Mouse (Mus musculus): ENCODE measurements around the gene Cd3eap. TPM values are rescaled to one million over a fixed set of nuclear protein-coding genes. Genes with fewer than 3 reads are reported as not detected.
A peak's percentile ranks its signal among the peaks of the same experiment; 100 is the strongest.

Gene Cd3eap
- polyA plus RNA-seq, 1 experiment from 2014 or later = 16.6 TPM

GRCm38 (mm10) chr7:19338060-19338459 lies 21.2 kb downstream of the Cd3eap start:
- ATAC-seq (no peak), DNase-seq (ENCODE audit: low read depth, low spot score) (no peak)
- no peak for TF ChIP-seq CTCF (IDR thresholded peaks at IDR 0.05)
- CTCF ChIA-PET = interaction anchor here (1.3 to 2.5 kb wide), 4 partner anchors 28 to 43 kb away, joined by 3 to 10 read pairs (median 3); partner anchors contain the start of gene Fosb
- in situ Hi-C loops (cut with MboI; ENCODE audit: low pct_unique_long_range_greater_than_20kb) = no loop called here
- POLR2A ChIA-PET = interaction anchor here (1.1 kb wide), 1 partner anchor 10 kb away, joined by 3 read pairs; no protein-coding TSS in a partner anchor
- H3K27me3 ChIP-seq = no peaks in the 10 kb centered on the region

GRCm38 (mm10) chr7:19337122-19337521 lies 22.2 kb downstream of the Cd3eap start:
- DNase-seq (ENCODE audit: low read depth, low spot score) = no peak

DNA sequence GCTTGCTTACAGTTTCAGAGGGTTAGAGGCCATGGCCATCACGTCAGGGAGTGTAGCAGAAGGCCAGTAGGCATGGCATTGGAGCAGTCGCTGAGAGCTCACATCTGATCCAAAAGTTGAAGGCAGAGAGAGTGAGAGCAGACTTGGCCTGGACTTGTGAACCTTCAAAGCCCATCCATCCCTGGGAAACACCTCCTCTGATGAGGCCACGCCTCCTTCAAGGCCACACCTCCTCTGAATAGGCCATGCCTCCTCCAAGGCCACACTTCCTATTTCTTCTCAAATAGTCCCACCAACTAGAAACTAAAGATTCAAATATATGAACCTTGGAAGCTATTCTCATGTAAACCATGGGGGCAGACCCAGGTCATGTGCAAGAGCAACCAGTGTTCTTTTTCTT lies 23.7 kb downstream of the Cd3eap start:
- ChIA-PET CTCF (interaction anchor here (2.8 kb wide), 1 partner anchor 35 kb away, joined by 16 read pairs; no protein-coding TSS in a partner anchor), POLR2A (no interaction called here)
- ATAC-seq (no peak), DNase-seq (ENCODE audit: low read depth, low spot score) (no peak)
- no peak for TF ChIP-seq CTCF (IDR thresholded peaks at IDR 0.05)
- H3K27me3 ChIP-seq = no peaks in the 10 kb centered on the region
- in situ Hi-C loops (cut with MboI; ENCODE audit: low pct_unique_long_range_greater_than_20kb) = no loop called here

More at GRCm38 (mm10) chr7:19337122-19337521, 22.2 kb downstream of the Cd3eap start:
- ChIA-PET CTCF (interaction anchor here (1.4 to 2.8 kb wide), 2 partner anchors 27 to 37 kb away, joined by 3 to 16 read pairs; partner anchors contain the start of gene Fosb), POLR2A (interaction anchor here (1.1 kb wide), 1 partner anchor 9 kb away, joined by 3 read pairs; no protein-coding TSS in a partner anchor)
- no peaks in the 10 kb centered on the region for H3K27me3 ChIP-seq
- no peak for ATAC-seq
- TF ChIP-seq CTCF (IDR thresholded peaks at IDR 0.05) = no peak
- in situ Hi-C loops (cut with MboI; ENCODE audit: low pct_unique_long_range_greater_than_20kb) = no loop called here

DNA sequence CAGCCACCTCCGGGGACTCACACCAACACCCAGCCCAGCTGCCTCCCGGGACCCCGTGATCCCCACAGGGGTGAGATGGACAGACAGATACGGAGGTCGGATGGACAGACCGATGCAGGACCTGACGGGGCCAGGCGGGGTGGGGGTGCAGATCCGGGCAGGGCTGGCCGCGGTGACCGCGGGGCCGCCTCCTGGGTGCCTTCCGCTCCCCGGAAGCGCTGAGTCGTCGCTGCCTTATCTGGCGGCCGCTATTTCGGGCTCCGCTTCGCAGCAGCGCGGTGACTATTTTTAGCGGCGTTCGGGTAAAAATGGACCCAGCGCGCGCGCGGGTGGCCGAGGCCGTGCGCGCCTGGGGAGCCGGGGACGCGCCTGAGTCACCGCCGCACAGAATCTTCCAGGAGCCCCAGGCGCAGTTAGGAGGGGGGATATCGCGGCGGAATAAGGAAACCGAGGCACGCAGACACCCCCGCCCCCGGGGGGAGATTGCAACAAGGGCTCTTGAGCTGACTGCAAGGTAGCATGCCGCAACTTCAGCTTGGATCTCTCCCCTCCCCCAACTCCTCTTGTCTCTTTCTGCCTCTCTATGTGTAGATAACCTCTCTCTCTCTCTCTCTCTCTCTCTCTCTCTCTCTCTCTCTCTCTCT lies 26.5 kb downstream of the Cd3eap start:
- in situ Hi-C loops (cut with MboI; ENCODE audit: low pct_unique_long_range_greater_than_20kb) = no loop called here
- H3K27me3 ChIP-seq = no peaks in the 10 kb centered on the region
- no peak for TF ChIP-seq CTCF (IDR thresholded peaks at IDR 0.05)
- no peak for DNase-seq (ENCODE audit: low read depth, low spot score)
- peak; percentile 40 for ATAC-seq
- CTCF ChIA-PET = no interaction called here
- POLR2A ChIA-PET = interaction anchor here (0.8 kb wide), 1 partner anchor 29 kb away, joined by 3 read pairs; no protein-coding TSS in a partner anchor

DNA sequence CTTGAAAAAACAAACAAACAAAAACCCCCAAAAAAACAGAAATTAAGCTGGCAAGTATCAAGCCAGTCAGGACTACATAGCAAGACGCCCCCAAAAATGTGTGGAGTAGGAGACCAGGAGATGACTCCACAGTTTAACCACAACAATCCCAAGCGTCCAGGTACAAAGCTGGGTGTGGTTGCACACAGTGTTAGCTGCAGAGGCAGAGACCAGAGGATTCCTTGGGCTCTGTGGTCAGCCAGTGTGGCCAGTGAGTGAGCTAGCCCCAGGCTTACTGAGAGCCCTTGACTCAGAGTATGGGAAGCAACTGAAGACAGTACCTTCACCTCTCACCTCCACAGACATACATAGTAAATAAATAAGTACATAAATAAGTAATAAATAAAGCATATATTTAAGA lies 27.4 kb downstream of the Cd3eap start:
- H3K27me3 ChIP-seq = no peaks in the 10 kb centered on the region
- TF ChIP-seq CTCF (IDR thresholded peaks at IDR 0.05) = no peak
- DNase-seq (ENCODE audit: low read depth, low spot score) = no peak
- in situ Hi-C loops (cut with MboI; ENCODE audit: low pct_unique_long_range_greater_than_20kb) = no loop called here
- ChIA-PET CTCF (no interaction called here), POLR2A (no interaction called here)
- no peak for ATAC-seq

DNA sequence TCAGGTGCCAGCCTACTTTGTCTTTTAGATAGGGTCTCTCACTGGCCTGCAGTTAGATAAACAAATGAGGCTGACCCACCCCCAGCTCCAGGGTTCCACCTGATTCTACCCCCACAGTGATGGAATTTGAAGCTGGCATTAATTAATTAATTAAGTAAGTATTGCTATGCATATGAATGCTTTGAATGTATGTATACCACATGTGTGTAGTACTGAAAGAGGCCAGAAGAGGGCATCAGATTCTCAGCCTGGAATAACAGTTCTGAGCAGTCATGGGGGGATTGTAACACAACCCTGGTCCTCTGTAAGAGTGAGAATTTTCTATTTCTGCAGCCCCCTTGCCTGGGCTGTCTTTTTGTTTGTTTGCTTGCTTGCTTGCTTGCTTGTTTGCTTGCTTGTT lies 30.9 kb downstream of the Cd3eap start:
- H3K27me3 ChIP-seq = no peaks in the 10 kb centered on the region
- ChIA-PET CTCF (interaction anchor here (1.1 to 1.5 kb wide), 2 partner anchors 14 to 24 kb away, joined by 3 to 4 read pairs; no protein-coding TSS in a partner anchor), POLR2A (interaction anchor here (0.7 to 1.3 kb wide), 3 partner anchors 9 to 20 kb away, joined by 3 to 4 read pairs (median 4); no protein-coding TSS in a partner anchor)
- no peak for TF ChIP-seq CTCF (IDR thresholded peaks at IDR 0.05)
- ATAC-seq (no peak), DNase-seq (ENCODE audit: low read depth, low spot score) (no peak)
- in situ Hi-C loops (cut with MboI; ENCODE audit: low pct_unique_long_range_greater_than_20kb) = no loop called here

DNA sequence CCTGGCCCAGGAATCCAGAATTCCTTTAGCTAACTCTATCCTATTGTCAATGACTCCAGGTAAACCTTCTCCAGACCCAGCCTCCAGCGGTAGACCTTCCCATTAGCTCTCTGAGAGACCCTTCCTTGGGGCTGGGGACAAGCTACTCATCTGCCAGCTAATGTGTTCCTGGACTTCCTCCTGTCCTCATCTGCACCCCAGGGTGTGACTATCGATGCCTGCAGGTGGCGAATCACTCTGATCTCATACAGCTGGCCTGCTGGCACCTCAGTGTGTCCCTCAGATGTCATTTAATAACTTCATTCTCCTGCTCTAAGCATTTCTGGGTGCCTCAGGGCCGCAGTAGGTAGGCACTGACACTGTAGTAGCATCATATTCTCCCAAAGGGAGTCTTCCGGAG lies 31.5 kb downstream of the Cd3eap start:
- TF ChIP-seq CTCF (IDR thresholded peaks at IDR 0.05) = no peak
- no peak for DNase-seq (ENCODE audit: low read depth, low spot score)
- ATAC-seq = no peak
- H3K27me3 ChIP-seq = no peaks in the 10 kb centered on the region
- in situ Hi-C loops (cut with MboI; ENCODE audit: low pct_unique_long_range_greater_than_20kb) = no loop called here
- POLR2A ChIA-PET = interaction anchor here (1.1 to 1.3 kb wide), 2 partner anchors 10 to 19 kb away, joined by 3 to 4 read pairs; no protein-coding TSS in a partner anchor
- CTCF ChIA-PET = interaction anchor here (1.1 to 1.5 kb wide), 3 partner anchors 14 to 24 kb away, joined by 3 to 4 read pairs (median 4); partner anchors contain the start of gene Fosb

DNA sequence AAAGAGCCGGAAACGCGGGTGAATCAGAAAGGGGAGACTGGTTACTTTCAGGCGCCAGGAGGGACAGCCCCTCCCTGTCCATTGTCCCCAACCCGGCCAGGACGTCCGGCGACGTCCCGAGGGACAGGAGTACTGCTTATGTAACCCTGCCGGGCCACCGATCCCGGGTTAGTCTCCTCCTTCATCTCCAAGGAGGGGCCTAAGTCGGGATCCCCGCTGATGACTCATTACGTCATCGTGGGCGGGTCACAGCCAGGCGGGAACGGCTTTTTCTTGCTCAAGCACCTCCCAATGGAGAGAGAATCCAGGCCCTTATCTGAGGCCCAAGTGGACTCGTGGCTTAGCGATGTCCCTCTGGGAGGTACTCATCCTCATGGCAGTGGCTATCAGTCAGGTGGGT lies 32.2 kb downstream of the Cd3eap start:
- DNase-seq (ENCODE audit: low read depth, low spot score) (no peak), ATAC-seq (peak; percentile 73)
- ChIA-PET POLR2A (interaction anchor here (1.1 to 1.3 kb wide), 2 partner anchors 10 to 18 kb away, joined by 3 to 4 read pairs; no protein-coding TSS in a partner anchor), CTCF (interaction anchor here (1.1 kb wide), 2 partner anchors 17 to 23 kb away, joined by 3 to 4 read pairs; partner anchors contain the start of gene Fosb)
- TF ChIP-seq CTCF (IDR thresholded peaks at IDR 0.05) = no peak
- in situ Hi-C loops (cut with MboI; ENCODE audit: low pct_unique_long_range_greater_than_20kb) = no loop called here
- no peaks in the 10 kb centered on the region for H3K27me3 ChIP-seq

GRCm38 (mm10) chr7:19326359-19326758 lies 32.9 kb downstream of the Cd3eap start:
- ChIA-PET CTCF (no interaction called here), POLR2A (interaction anchor here (0.9 kb wide), 1 partner anchor 9 kb away, joined by 3 read pairs; no protein-coding TSS in a partner anchor)
- ATAC-seq = no peak
- DNase-seq (ENCODE audit: low read depth, low spot score) = no peak
- TF ChIP-seq CTCF (IDR thresholded peaks at IDR 0.05) = no peak
- no peaks in the 10 kb centered on the region for H3K27me3 ChIP-seq
- in situ Hi-C loops (cut with MboI; ENCODE audit: low pct_unique_long_range_greater_than_20kb) = no loop called here

DNA sequence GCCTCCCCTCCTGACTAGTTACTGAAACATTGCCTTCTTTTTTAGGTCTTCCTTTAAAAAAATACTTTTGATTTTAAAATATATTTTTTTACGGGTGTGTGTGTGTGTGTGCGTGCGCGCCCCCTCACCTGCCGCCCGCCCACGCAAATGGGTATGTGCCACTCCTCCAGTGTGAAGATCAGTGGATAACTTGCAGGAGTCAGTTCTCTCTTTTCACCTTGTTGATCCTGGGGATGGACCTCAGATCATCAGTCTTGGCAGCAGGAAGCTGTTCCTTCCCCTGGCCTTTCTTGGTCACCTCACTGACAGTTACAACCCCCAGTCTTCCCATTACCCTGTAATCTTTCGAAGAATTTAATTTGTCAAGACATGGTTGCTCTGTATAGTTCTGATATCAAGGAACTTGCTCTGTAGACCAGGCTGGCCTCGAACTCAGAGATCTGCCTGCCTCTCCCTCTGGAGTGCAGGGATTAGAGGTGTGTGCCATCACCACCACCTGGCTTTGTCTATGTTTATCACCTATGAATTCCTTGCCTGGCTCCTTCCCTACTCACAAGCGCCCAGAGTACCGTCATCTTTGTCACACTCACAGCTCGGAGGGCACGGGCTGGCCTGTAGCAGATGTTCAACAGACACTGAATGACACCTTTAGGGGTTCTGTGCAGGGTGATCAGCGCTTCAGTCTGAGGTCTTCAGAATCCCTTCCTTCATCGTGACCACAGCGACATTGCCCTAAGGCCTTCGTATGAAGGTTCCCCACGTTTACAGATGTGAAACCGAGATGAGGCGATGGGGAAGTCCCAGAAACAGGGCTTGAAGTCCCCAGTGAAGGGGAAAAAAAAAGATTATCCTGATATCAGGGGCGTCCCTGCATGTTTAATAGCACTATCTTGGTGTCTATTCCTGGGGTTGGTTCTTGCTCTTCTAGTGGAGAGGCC lies 33.8 kb downstream of the Cd3eap start:
- TF ChIP-seq CTCF (IDR thresholded peaks at IDR 0.05) = no peak
- ATAC-seq (no peak), DNase-seq (ENCODE audit: low read depth, low spot score) (no peak)
- in situ Hi-C loops (cut with MboI; ENCODE audit: low pct_unique_long_range_greater_than_20kb) = no loop called here
- ChIA-PET CTCF (no interaction called here), POLR2A (no interaction called here)
- H3K27me3 ChIP-seq = no peaks in the 10 kb centered on the region

Measured in Patski (cell line).